Mouse (Mus musculus): ENCODE data around the gene Slc34a2. TPM values are rescaled to one million over a fixed set of nuclear protein-coding genes. Genes with fewer than 3 reads are reported as not detected.

Gene Slc34a2
- 0.02 and 0.03 TPM in 2 replicates for polyA plus RNA-seq (2012; rRNA removed)

DNA sequence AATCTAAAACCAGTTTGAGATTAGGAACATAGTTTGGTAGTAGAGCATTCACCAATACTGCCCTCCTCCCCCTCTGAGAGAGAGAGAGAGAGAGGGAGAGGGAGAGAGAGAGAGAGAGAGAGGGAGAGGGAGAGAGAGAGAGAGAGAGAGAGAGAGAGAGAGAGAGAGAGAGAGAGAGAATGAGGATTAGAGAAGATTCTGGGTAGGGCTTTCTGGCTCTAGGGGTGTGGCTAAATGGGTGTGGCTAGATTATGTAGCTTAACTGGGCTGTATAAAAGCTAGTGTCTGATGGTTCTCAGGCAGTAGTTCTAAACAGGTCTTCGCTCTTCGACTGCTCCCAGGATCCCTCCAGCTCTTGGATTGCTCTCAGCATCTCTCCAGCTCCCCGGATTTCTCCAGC lies at the start of gene Slc34a2:
Slc34a2 (plus strand) TSS at position 301 of the 400 bp plus-strand sequence.

Other genes starting within 250 kb of the Slc34a2 start
- 23.5 and 27.6 TPM in 2 replicates for gene Anapc4, start 204.1 kb upstream of the Slc34a2 start, polyA plus RNA-seq (2012; rRNA removed)
- gene Sel1l3, start 175.8 kb downstream of the Slc34a2 start, polyA plus RNA-seq (2012; rRNA removed), result 0.06 and 0.08 TPM in 2 replicates
- 16.6 and 23.6 TPM in 2 replicates for gene Smim20, start 229.0 kb downstream of the Slc34a2 start, polyA plus RNA-seq (2012; rRNA removed)

Measured in liver, embryonic 14 days (tissue).